Mouse (Mus musculus) embryonic fibroblast, embryonic 13.5 days (primary cell): ENCODE data around the gene Wdr83.

Experiments used
- CTCF ChIP-seq: IDR thresholded peaks from 2 replicates; pipeline ENCODE4 v1.5.1; 2011; ENCODE audit warnings: mild to moderate bottlenecking, control low read depth, low read length, moderate library complexity, borderline replicate concordance; ENCODE audit not compliant: insufficient read depth
- POLR2A ChIP-seq: IDR thresholded peaks from 2 replicates; pipeline ENCODE4 v1.6.1; 2011; ENCODE audit warnings: low read depth, mild to moderate bottlenecking, control low read depth, low read length, moderate library complexity

DNA sequence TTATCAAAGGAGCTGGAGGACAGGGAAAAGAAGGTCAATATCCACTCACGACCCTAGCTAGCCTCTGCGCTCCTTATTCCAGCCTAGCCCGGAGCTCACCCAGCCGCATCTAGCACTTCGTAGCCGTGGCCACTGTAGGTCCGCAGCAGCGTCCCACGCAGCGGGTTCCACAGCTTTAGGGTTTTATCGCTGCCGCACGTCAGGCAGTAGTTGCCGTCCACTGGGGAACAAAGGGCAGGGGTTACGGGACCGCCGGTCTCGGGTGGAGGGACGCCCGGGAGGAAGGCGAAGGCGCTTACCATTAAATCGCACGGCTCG lies 933 bp downstream of the Wdr83 start:
- TF ChIP-seq CTCF (no peak), POLR2A (no peak)
